9 mouse cellular contexts compared by ENCODE assay signal in the genomic region with DNA sequence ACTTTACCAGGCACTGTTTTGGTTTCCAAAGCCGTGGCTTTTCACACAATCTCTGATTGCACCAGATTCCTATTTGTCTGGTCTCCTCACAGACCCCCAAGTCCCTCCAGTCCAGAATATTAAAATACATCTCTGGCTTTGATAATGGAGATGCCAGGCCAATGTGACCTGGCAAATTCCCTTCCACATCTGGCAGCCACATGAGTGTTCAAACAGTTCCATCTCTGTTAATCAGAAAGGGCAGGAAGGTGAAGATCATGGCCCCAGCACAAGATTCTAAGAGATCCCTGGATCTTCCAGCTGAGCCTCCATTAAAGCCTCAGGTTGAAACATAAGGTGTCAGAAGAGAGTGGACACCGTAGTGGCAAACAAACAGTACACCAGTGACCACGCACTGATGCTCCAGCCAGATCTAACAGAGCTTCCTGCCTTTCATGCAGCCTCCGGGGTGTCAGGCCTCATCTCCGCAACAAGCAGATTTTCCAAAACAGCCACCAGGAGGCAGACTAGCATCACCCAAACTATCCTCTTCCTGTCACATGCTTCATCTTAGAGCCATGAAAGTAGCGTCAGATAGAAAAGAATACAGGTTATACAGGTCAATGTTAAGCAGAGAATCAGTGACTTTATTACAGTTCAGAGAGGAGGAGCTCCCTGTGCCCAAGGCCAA. TPM values are rescaled to one million over a fixed set of nuclear protein-coding genes. Genes with fewer than 3 reads are reported as not detected.
DNase-seq lines count a peak whose midpoint lies in the region; TF ChIP-seq lines count a peak whose summit lies in the region.
"Had no signal": no experiment of that assay in that cellular context is flagged by ENCODE, and none has a peak within 500 bp of the region (broad histone marks: within the 10 kb centered on the region; RNA-seq: fewer than 3 reads in every experiment).

No protein-coding gene starts in this region.

- no peak overlapping the region for H3K4me3 ChIP-seq in ES-Bruce4 (ENCODE audit: low read depth, low read length)
- H3K4me3 ChIP-seq: heart, embryonic 13.5 days had no signal

- H3K4me1 ChIP-seq in ES-Bruce4 (ENCODE audit: control insufficient read depth, insufficient read depth, low read length): no peaks in the 10 kb centered on the region

- intact Hi-C loops in left cerebral cortex, postnatal 4 days (cut with DNase I): no loop called here

- no peaks in the 10 kb centered on the region for H3K27me3 ChIP-seq in ES-Bruce4 (ENCODE audit: control insufficient read depth, insufficient read depth, low read length, poor library complexity, severe bottlenecking)
- H3K27me3 ChIP-seq: heart, embryonic 13.5 days had no signal

- peak; percentile 41 for TF ChIP-seq CTCF in ES-Bruce4 (IDR thresholded peaks at IDR 0.05; ENCODE audit: low read depth, low read length)

- DNase-seq in layer of hippocampus, postnatal 10 days (ENCODE audit: low spot score in 2 of 2): peak; percentile 53 to 57
- DNase-seq in layer of hippocampus, adult 8-10 months (ENCODE audit: low spot score in 2 of 2): no peak
- DNase-seq in adrenal gland, adult (ENCODE audit: inconsistent age in 2 of 2, low spot score in 1 of 2): peak; percentile 47 to 83
- DNase-seq in gastrocnemius, adult 18-20 months (ENCODE audit: low spot score): peak; percentile 63
- peak; percentile 36 for DNase-seq in left cerebral cortex, postnatal 4 days
- peak; percentile 66 for DNase-seq in retina, postnatal 1 day
- no peak for DNase-seq in cerebellum, adult 9-10 months

- no peak for TF ChIP-seq EP300 in ES-Bruce4 (IDR thresholded peaks at IDR 0.05; ENCODE audit: insufficient read depth, low read depth, low read length)

- TF ChIP-seq POLR2A in ES-Bruce4 (IDR thresholded peaks at IDR 0.05; ENCODE audit: insufficient read depth, low read length): no peak

- H3K27ac ChIP-seq in ES-Bruce4 (ENCODE audit: insufficient read depth, low read length): no peak overlapping the region
- H3K27ac ChIP-seq: heart, embryonic 13.5 days had no signal

- H3K9ac ChIP-seq in ES-Bruce4 (ENCODE audit: low read depth, poor library complexity, severe bottlenecking): no peak overlapping the region
- H3K9ac ChIP-seq: heart, embryonic 13.5 days had no signal

- H3K9me3 ChIP-seq in ES-Bruce4 (replicated peaks; ENCODE audit: control insufficient read depth, insufficient read depth, low read length, poor library complexity, severe bottlenecking): no peaks in the 10 kb centered on the region
- H3K9me3 ChIP-seq: heart, embryonic 13.5 days had no signal

- H3K36me3 ChIP-seq in ES-Bruce4 (ENCODE audit: control insufficient read depth, insufficient read depth, low read length, poor library complexity, severe bottlenecking): no peaks in the 10 kb centered on the region
- H3K36me3 ChIP-seq: heart, embryonic 13.5 days had no signal

RNA-seq across cellular contexts. Expression of a gene that starts 2.4 kb away (rescaled TPM):
- total RNA-seq in layer of hippocampus, postnatal 10 days (2021): under 1 TPM in 1 of 2 experiments, not detected in 1; 0.64 TPM
- not detected for total RNA-seq in layer of hippocampus, adult 8-10 months (2022)
- polyA plus RNA-seq in ES-Bruce4 (2011; ENCODE audit: insufficient read depth, insufficient read length, low read depth, missing spikeins): 2.3 and 3.3 TPM in 2 replicates
- total RNA-seq in gastrocnemius, adult 18-20 months (2021): 1 to 10 TPM in 1 of 2 experiments, not detected in 1; 1.2 TPM
- not detected for total RNA-seq in left cerebral cortex, postnatal 4 days (2021)

RNA-seq across cellular contexts. Expression of a gene that starts 9.5 kb away (rescaled TPM):
- total RNA-seq in layer of hippocampus, postnatal 10 days (2021): not detected
- total RNA-seq in layer of hippocampus, adult 8-10 months (2022): not detected
- not detected in 2 replicates for polyA plus RNA-seq in ES-Bruce4 (2011; ENCODE audit: insufficient read depth, insufficient read length, low read depth, missing spikeins)
- total RNA-seq in gastrocnemius, adult 18-20 months (2021): not detected
- not detected for total RNA-seq in left cerebral cortex, postnatal 4 days (2021)
- polyA plus RNA-seq: heart, embryonic 13.5 days had no signal

RNA-seq across cellular contexts. Expression of a gene that starts 9.7 kb away (rescaled TPM):
- total RNA-seq in layer of hippocampus, postnatal 10 days (2021): under 1 TPM; 0.42 to 0.69 TPM
- total RNA-seq in layer of hippocampus, adult 8-10 months (2022): not detected
- not detected in 2 replicates for polyA plus RNA-seq in ES-Bruce4 (2011; ENCODE audit: insufficient read depth, insufficient read length, low read depth, missing spikeins)
- 10 to 100 TPM; 13.2 to 21.0 TPM for total RNA-seq in gastrocnemius, adult 18-20 months (2021)
- total RNA-seq in left cerebral cortex, postnatal 4 days (2021): not detected

RNA-seq across cellular contexts. Expression of a gene that starts 12.5 kb away (rescaled TPM):
- total RNA-seq in layer of hippocampus, postnatal 10 days (2021): not detected
- under 1 TPM in 1 of 4 experiments, not detected in 3; 0.56 TPM for total RNA-seq in layer of hippocampus, adult 8-10 months (2022)
- polyA plus RNA-seq in ES-Bruce4 (2011; ENCODE audit: insufficient read depth, insufficient read length, low read depth, missing spikeins): 4.2 and 4.3 TPM in 2 replicates
- 1 to 10 TPM in 1 of 2 experiments, under 1 TPM in 1; 0.48 to 1.5 TPM for total RNA-seq in gastrocnemius, adult 18-20 months (2021)
- total RNA-seq in left cerebral cortex, postnatal 4 days (2021): 1 to 10 TPM in 1 of 2 experiments, not detected in 1; 1.2 TPM

RNA-seq across cellular contexts. Expression of a gene that starts 53.8 kb away (rescaled TPM):
- 1 to 10 TPM in 1 of 2 experiments, not detected in 1; 1.5 TPM for total RNA-seq in layer of hippocampus, postnatal 10 days (2021)
- total RNA-seq in layer of hippocampus, adult 8-10 months (2022): 1 to 10 TPM in 1 of 4 experiments, not detected in 3; 2.4 TPM
- not detected in 2 replicates for polyA plus RNA-seq in ES-Bruce4 (2011; ENCODE audit: insufficient read depth, insufficient read length, low read depth, missing spikeins)
- total RNA-seq in gastrocnemius, adult 18-20 months (2021): not detected
- 1 to 10 TPM; 1.1 TPM for total RNA-seq in left cerebral cortex, postnatal 4 days (2021)

Comparison
In these comparisons a context has a peak if more than half of its experiments do, and no peak if none do; other contexts are left out.
1. DNase-seq: peak in layer of hippocampus, postnatal 10 days (2 of 2), adrenal gland, adult (2 of 2), gastrocnemius, adult 18-20 months (single experiment), left cerebral cortex, postnatal 4 days (single experiment) and retina, postnatal 1 day (single experiment); none in layer of hippocampus, adult 8-10 months (0 of 2) and cerebellum, adult 9-10 months (single experiment).
2. RNA of a gene that starts 9.7 kb away (total RNA-seq): 13.2 to 21.0 TPM in gastrocnemius, adult 18-20 months; 0.42 to 0.69 TPM in layer of hippocampus, postnatal 10 days, not detected in left cerebral cortex, postnatal 4 days and not detected in layer of hippocampus, adult 8-10 months; every median in the first group is over 4 times any median in the second.